Mouse (Mus musculus) heart, postnatal 0 days (tissue): ENCODE measurements around the gene Ulk4. TPM values are rescaled to one million over a fixed set of nuclear protein-coding genes. Genes with fewer than 3 reads are reported as not detected.

Source experiments
- ATAC-seq: fragments of 200-750 bp; cut with Nextera tagmentation; 2 replicates; pipeline ENCODE4 v1.8.0; 2017; ENCODE audit warnings: low read depth, moderate number of reproducible peaks, moderate library complexity; ENCODE audit not compliant: insufficient read depth
- DNase-seq: peaks from one replicate; pipeline ENCODE4 v3.0.0-alpha.2; 2016; ENCODE audit warnings: low spot score
- H3K27ac ChIP-seq: fragments of 300-500 bp; sonication (generic); 2 replicates; pipeline ENCODE4 v1.5.1; 2014; ENCODE audit warnings: low read depth, mild to moderate bottlenecking
- H3K27me3 ChIP-seq: fragments of 300-500 bp; sonication (generic); 2 replicates; pipeline ENCODE4 v1.6.1; 2014; ENCODE audit warnings: low read length, mixed read lengths; ENCODE audit not compliant: control insufficient read depth, insufficient read depth
- H3K36me3 ChIP-seq: fragments of 300-500 bp; sonication (generic); replicated peaks from 2 replicates; pipeline ENCODE4 v1.6.1; 2014; ENCODE audit warnings: low read length, mixed read lengths; ENCODE audit not compliant: control insufficient read depth, insufficient read depth
- H3K4me1 ChIP-seq: fragments of 300-500 bp; sonication (generic); 2 replicates; pipeline ENCODE4 v1.6.1; 2014; ENCODE audit warnings: antibody characterized with exemption; ENCODE audit not compliant: control insufficient read depth, insufficient read depth
- H3K4me2 ChIP-seq: fragments of 300-500 bp; sonication (generic); 2 replicates; pipeline ENCODE4 v1.6.1; 2014; ENCODE audit warnings: low read depth, mild to moderate bottlenecking, low read length, moderate library complexity
- H3K4me3 ChIP-seq: fragments of 300-500 bp; sonication (generic); 2 replicates; pipeline ENCODE4 v1.5.1; 2014; ENCODE audit warnings: low read depth, low read length
- H3K9ac ChIP-seq: fragments of 300-500 bp; sonication (generic); replicated peaks from 2 replicates; pipeline ENCODE4 v1.6.1; 2014; ENCODE audit warnings: low read depth, low read length, mixed read lengths
- H3K9me3 ChIP-seq: fragments of 300-500 bp; sonication (generic); replicated peaks from 2 replicates; pipeline ENCODE4 v1.6.1; 2016; ENCODE audit warnings: low read length; ENCODE audit not compliant: control insufficient read depth
- CTCF ChIP-seq: IDR thresholded peaks from 2 replicates; pipeline ENCODE4 v1.5.1; 2016; ENCODE audit warnings: antibody characterized with exemption, control low read depth, low read depth
- EP300 ChIP-seq: IDR thresholded peaks from 2 replicates; pipeline ENCODE4 v1.6.1; 2016; ENCODE audit warnings: antibody characterized with exemption, low read depth
- WGBS: fragments of 180-500 bp; shearing (Covaris S2); extraction: QIAGEN DNeasy Blood & Tissue Kit; methylation state at CpG from one replicate; pipeline ENCODE4 v1.1.7; 2014; 5-methylcytosine and 5-hydroxymethylcytosine counted together
- polyA plus RNA-seq: library from polyadenylated mRNA; unstranded; fragments of >200 nt; fragmentation: Nextera tagmentation; extraction: Ambion mirVana; gene quantifications from 2 replicates; pipeline ENCODE4 v1.2.1, GENCODE M21; 2015
- total RNA-seq: library from RNA; depleted of rRNA; stranded (reverse); fragments of >200 nt; gene quantifications from 2 replicates; pipeline ENCODE4 v1.2.3, GENCODE M21; 2014; ENCODE audit warnings: low replicate concordance

Gene Ulk4
- total and polyA plus RNA-seq, 2 experiments from 2014 or later: 1.5 to 66.7 TPM

DNA sequence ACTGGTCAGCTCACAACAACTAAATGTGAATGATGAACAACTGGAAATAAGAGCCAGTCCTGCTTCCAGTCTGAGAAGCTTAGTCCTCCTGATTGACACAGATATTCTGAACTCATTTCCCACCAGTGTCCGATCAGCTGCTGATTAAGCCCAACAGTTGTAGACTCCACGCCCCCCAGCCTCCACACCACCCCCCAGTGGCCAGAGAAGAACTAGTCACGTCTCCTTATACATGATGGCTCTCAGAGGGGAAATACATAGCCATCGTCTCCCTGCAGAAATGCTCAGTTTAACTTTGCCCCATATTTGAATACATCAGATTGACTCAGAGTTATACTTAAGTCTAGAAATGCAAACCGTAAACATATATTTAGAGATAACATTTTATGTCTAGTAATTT lies 184.4 kb downstream of the Ulk4 start:
- 79% methylated on average over 5 of the region's 5 CpGs for WGBS
- H3K4me3 ChIP-seq: no peak overlapping the region
- H3K27me3 ChIP-seq: no peaks in the 10 kb centered on the region
- H3K4me2 ChIP-seq: no peak overlapping the region
- ATAC-seq (no peak), DNase-seq (no peak)
- no peak overlapping the region for H3K27ac ChIP-seq
- H3K4me1 ChIP-seq: no peaks in the 10 kb centered on the region
- TF ChIP-seq CTCF (peak; percentile 13; the same call in 1 of the 2 replicates), EP300 (no peak)
- H3K9me3 ChIP-seq: no peaks in the 10 kb centered on the region
- no peaks in the 10 kb centered on the region for H3K36me3 ChIP-seq
- no peak overlapping the region for H3K9ac ChIP-seq

DNA sequence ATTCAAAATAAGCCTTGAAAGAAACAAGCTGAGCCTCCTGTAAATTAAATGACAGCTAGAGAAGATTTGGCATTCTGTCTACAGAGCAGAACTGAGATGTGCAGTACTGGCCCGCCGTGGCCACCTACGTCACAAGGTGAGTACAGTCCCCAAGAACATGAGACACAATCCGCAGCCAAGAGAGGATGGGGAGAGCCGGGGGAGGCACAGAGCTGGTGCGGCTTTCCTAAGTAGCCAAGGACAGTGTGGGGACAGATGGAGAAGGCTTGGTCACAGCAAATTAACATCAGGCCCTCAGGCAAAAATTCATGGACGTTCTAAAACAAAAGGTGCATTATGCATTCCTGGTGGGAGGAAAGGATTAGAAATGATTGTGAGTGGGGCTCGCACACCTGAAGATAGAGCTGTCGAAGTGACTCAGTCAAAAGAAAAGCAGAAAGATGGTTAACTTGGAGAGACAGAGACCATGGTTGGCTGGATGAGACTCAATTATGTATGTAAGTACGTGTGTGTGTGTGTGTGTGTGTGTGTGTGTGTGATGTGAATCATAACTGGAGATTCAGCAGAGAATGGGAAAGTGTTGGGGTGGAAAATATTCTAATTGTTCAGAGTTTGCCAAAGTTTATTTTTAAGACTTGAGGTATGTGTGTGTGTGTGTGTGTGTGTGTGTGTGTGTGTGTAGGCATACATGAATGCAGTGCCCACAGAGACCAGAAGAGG lies 185.8 kb downstream of the Ulk4 start:
- H3K4me3 ChIP-seq: no peak overlapping the region
- 81% methylated on average over 10 of the region's 10 CpGs for WGBS
- no peak for TF ChIP-seq EP300
- no peak for TF ChIP-seq CTCF
- no peak overlapping the region for H3K4me2 ChIP-seq
- H3K9ac ChIP-seq: no peak overlapping the region
- no peaks in the 10 kb centered on the region for H3K4me1 ChIP-seq
- no peaks in the 10 kb centered on the region for H3K9me3 ChIP-seq
- DNase-seq: no peak
- ATAC-seq: no peak
- no peaks in the 10 kb centered on the region for H3K36me3 ChIP-seq
- H3K27me3 ChIP-seq: no peaks in the 10 kb centered on the region
- no peak overlapping the region for H3K27ac ChIP-seq

DNA sequence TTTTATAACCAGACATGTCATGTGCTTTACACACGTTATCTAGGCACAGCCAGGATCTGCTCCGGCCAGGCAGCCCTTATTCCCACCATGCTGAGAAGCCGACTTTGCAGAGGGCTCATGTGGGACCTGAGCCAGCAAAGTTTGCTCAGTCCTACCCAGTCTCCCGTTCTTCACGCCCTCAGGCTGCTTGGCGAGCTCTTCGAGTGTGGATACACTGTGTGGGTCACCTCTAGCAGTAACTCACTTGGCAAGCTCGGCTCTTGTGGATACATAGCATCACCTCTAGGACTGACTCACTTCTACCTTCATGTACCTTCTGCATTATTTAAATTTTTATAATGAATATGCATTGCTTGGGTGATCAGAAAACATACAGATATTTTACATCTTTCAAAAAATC lies 189.3 kb downstream of the Ulk4 start:
- no peaks in the 10 kb centered on the region for H3K4me1 ChIP-seq
- no peak overlapping the region for H3K27ac ChIP-seq
- ATAC-seq (no peak), DNase-seq (no peak)
- H3K4me3 ChIP-seq: no peak overlapping the region
- no peaks in the 10 kb centered on the region for H3K36me3 ChIP-seq
- no peaks in the 10 kb centered on the region for H3K27me3 ChIP-seq
- H3K4me2 ChIP-seq: no peak overlapping the region
- H3K9ac ChIP-seq: no peak overlapping the region
- TF ChIP-seq EP300: no peak
- no peak for TF ChIP-seq CTCF
- 33% methylated on average over 8 of the region's 8 CpGs for WGBS
- H3K9me3 ChIP-seq: no peaks in the 10 kb centered on the region

DNA sequence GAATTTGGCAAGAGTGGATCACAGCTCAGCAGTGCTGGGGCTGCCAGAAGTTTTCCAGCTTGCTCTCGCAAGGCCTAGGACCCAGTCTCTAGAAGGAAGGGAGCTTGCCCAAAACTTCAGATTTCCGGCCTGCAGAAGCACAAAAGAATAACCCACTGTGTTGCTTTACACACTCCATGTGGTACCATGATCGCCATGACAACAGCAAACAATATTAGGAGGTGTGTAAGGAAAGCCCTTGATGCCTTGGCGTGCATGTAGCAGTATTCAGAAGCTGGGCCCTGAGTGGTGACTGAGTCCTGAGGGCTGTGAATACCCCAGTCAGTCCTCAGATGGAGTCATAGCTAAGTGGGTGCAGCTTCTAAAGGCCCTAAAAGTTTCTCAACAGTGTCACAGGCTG lies 192.8 kb downstream of the Ulk4 start:
- Histone ChIP-seq H3K27ac (no peak overlapping the region), H3K4me1 (no peaks in the 10 kb centered on the region), H3K4me2 (no peak overlapping the region), H3K4me3 (no peak overlapping the region), H3K9ac (no peak overlapping the region), H3K27me3 (no peaks in the 10 kb centered on the region), H3K9me3 (no peaks in the 10 kb centered on the region), H3K36me3 (no peaks in the 10 kb centered on the region)
- DNase-seq (no peak), ATAC-seq (no peak)
- no peak for TF ChIP-seq CTCF
- WGBS: 87% methylated on average over 4 of the region's 4 CpGs

DNA sequence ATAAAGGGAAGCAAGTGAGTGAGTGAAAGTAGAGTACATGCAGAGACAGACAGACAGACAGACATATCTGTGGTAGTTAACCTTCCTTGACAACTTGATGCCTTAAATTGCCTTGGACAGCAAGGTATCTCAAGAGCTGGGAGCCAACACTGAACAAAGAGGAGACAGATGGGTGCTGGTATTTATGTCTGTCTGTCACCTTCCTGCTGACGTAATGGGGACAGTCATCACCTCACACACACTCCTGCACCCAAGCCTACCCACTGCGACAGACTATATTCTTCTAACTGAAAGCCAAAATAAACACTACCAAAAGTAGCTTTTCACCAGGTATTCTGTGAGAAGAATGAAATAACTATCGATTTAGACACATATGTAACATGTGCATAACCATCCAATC lies 196.2 kb downstream of the Ulk4 start:
- 86% methylated on average over 3 of the region's 3 CpGs for WGBS
- Histone ChIP-seq H3K4me1 (no peaks in the 10 kb centered on the region), H3K36me3 (no peaks in the 10 kb centered on the region), H3K9me3 (no peaks in the 10 kb centered on the region), H3K4me3 (no peak overlapping the region), H3K27ac (no peak overlapping the region), H3K27me3 (no peaks in the 10 kb centered on the region), H3K9ac (no peak overlapping the region), H3K4me2 (no peak overlapping the region)
- TF ChIP-seq EP300: no peak
- no peak for TF ChIP-seq CTCF
- DNase-seq: no peak
- ATAC-seq: no peak

DNA sequence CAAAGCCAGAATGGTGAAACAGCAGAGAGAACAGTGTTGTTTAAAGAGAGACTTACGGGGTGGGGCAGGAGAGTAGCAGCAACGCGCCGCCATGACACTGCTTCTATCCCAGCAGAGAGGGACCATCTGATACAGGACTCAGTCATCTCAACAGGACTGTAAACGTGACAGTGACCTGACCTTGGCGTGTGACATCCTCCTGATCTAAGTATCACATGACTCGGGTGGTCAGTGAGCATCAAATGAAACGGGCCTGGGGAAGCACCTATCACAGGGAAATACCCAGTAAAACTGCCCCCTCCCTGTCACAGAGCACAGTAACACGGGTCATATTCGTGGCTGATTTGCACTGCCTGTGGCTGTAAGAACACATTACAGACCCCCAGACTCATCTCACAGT lies 196.6 kb downstream of the Ulk4 start:
- 77% methylated on average over 10 of the region's 10 CpGs for whole genome bisulfite sequencing
- H3K4me3 ChIP-seq: no peak overlapping the region
- H3K27me3 ChIP-seq: no peaks in the 10 kb centered on the region
- no peak overlapping the region for H3K27ac ChIP-seq
- H3K36me3 ChIP-seq: no peaks in the 10 kb centered on the region
- H3K4me2 ChIP-seq: no peak overlapping the region
- TF ChIP-seq EP300: no peak
- no peak for TF ChIP-seq CTCF
- H3K9me3 ChIP-seq: no peaks in the 10 kb centered on the region
- H3K9ac ChIP-seq: no peak overlapping the region
- H3K4me1 ChIP-seq: no peaks in the 10 kb centered on the region
- DNase-seq (no peak), ATAC-seq (no peak)
